Mouse (Mus musculus): ENCODE measurements around the gene D8Ertd738e. TPM values are rescaled to one million over a fixed set of nuclear protein-coding genes. Genes with fewer than 3 reads are reported as not detected.

The D8Ertd738e gene
- 100 to 1,000 TPM; 181 to 189 TPM for total RNA-seq (2023)

GRCm38 (mm10) chr8:84249257-84250170 lies at the start of gene D8Ertd738e:
Gene D8Ertd738e (minus strand): TSS chr8:84249719.

GRCm38 (mm10) chr8:84269950-84270773 lies 20.6 kb upstream of the D8Ertd738e start, which contains the start of gene Ccdc130:
Gene Ccdc130 (minus strand): TSS chr8:84270380.

GRCm38 (mm10) chr8:84256822-84257610 lies 7.5 kb upstream of the D8Ertd738e start, which contains the start of gene Mri1:
Gene Mri1 (minus strand): TSS chr8:84257326.

GRCm38 (mm10) chr8:84236998-84237473 lies 12.5 kb downstream of the D8Ertd738e start, which contains the start of gene Zswim4:
Gene Zswim4 (minus strand): TSS chr8:84237055.

Other genes starting within 250 kb of the D8Ertd738e start
- not detected for gene 1700067K01Rik, start 248.2 kb downstream of the D8Ertd738e start, total RNA-seq (2023)
- not detected for gene 2210011C24Rik, start 237.5 kb downstream of the D8Ertd738e start, total RNA-seq (2023)
- gene Palm3, start 228.2 kb downstream of the D8Ertd738e start, total RNA-seq (2023), result not detected
- gene Il27ra, start 207.1 kb downstream of the D8Ertd738e start, total RNA-seq (2023), result 1 to 10 TPM in 1 of 2 experiments, under 1 TPM in 1; 0.89 to 2.0 TPM
- gene Rln3, start 204.7 kb downstream of the D8Ertd738e start, total RNA-seq (2023), result not detected
- 1 to 10 TPM; 1.5 to 1.9 TPM for gene Gm10643, start 184.6 kb downstream of the D8Ertd738e start, total RNA-seq (2023)
- gene Rfx1, start 182.9 kb downstream of the D8Ertd738e start, total RNA-seq (2023), result 10 to 100 TPM; 35.4 to 36.8 TPM
- 10 to 100 TPM; 23.7 to 28.3 TPM for gene Dcaf15, start 145.0 kb downstream of the D8Ertd738e start, total RNA-seq (2023)
- gene Podnl1, start 123.7 kb downstream of the D8Ertd738e start, total RNA-seq (2023), result under 1 TPM in 1 of 2 experiments, not detected in 1; 0.31 TPM
- 10 to 100 TPM; 15.7 to 19.0 TPM for gene Cc2d1a, start 101.8 kb downstream of the D8Ertd738e start, total RNA-seq (2023)
- under 1 TPM; 0.16 to 0.35 TPM for gene 4930432K21Rik, start 101.7 kb downstream of the D8Ertd738e start, total RNA-seq (2023)
- not detected for gene Nanos3, start 64.5 kb downstream of the D8Ertd738e start, total RNA-seq (2023)
- gene Zswim4, start 12.7 kb downstream of the D8Ertd738e start, total RNA-seq (2023), result 10 to 100 TPM; 43.5 to 44.8 TPM
- gene Mri1, start 7.6 kb upstream of the D8Ertd738e start, total RNA-seq (2023), result 10 to 100 TPM; 12.6 to 13.3 TPM
- gene Ccdc130, start 20.7 kb upstream of the D8Ertd738e start, total RNA-seq (2023), result 10 to 100 TPM; 16.9 to 26.6 TPM
- 1 to 10 TPM in 1 of 2 experiments, under 1 TPM in 1; 0.42 to 2.5 TPM for gene Cacna1a, start 138.7 kb upstream of the D8Ertd738e start, total RNA-seq (2023)